Mouse (Mus musculus) E14TG2a.4 (cell line): ENCODE data around the gene Foxs1.

Experiments used
- CTCF ChIP-seq: conservative IDR thresholded peaks from 2 replicates; pipeline ENCODE4 v1.5.1; 2014; ENCODE audit warnings: low read length
- NANOG ChIP-seq: IDR thresholded peaks from 2 replicates; pipeline ENCODE4 v1.6.1; 2014; ENCODE audit warnings: borderline replicate concordance, low read length, mixed read lengths

- TF ChIP-seq CTCF (no peak), NANOG (no peak)
Measured at GRCm38 (mm10) chr2:152944013-152944412, 11.0 kb upstream of the Foxs1 start.
